Mouse (Mus musculus): ENCODE results near the gene Tnmd.

The Tnmd gene

GRCm38 (mm10) chrX:133850680-133851079 is at the start of gene Tnmd:
TSS of gene Tnmd (plus strand) at chrX:133850980.
- no peak for DNase-seq

- no peak for DNase-seq
These were observed 2.9 kb downstream of the Tnmd start for GRCm38 (mm10) chrX:133853637-133854036.

- no peak for DNase-seq
These were observed 19.0 kb downstream of the Tnmd start for GRCm38 (mm10) chrX:133869743-133870142.

- no peak for DNase-seq
These were observed 36.5 kb downstream of the Tnmd start for GRCm38 (mm10) chrX:133887308-133887707.

- DNase-seq: peak; percentile 13
These were observed 37.3 kb downstream of the Tnmd start for GRCm38 (mm10) chrX:133888111-133888510.

GRCm38 (mm10) chrX:133898014-133898542 is 47.3 kb downstream of the Tnmd start, which contains the start of gene Tspan6:
TSS of gene Tspan6 (minus strand) at chrX:133898429.
- DNase-seq: peak; percentile 82

GRCm38 (mm10) chrX:133908261-133908660 is 57.5 kb downstream of the Tnmd start, which contains the start of gene Srpx2:
TSS of gene Srpx2 (plus strand) at chrX:133908426.
- no peak for DNase-seq

GRCm38 (mm10) chrX:133911397-133912103 is 60.8 kb downstream of the Tnmd start:
- DNase-seq: no peak

GRCm38 (mm10) chrX:133913006-133913405 is 62.2 kb downstream of the Tnmd start:
- no peak for DNase-seq

GRCm38 (mm10) chrX:133914219-133914618 is 63.4 kb downstream of the Tnmd start:
- DNase-seq: no peak

Data from right cerebral cortex, postnatal 14 days (tissue).